Mouse (Mus musculus): ENCODE measurements around the gene Mbip. TPM values are rescaled to one million over a fixed set of nuclear protein-coding genes. Genes with fewer than 3 reads are reported as not detected.

Gene Mbip
- 43.3 and 51.3 TPM in 2 replicates for polyA plus RNA-seq (2014; fragmentation: Nextera tagmentation; extraction: Ambion mirVana)

DNA sequence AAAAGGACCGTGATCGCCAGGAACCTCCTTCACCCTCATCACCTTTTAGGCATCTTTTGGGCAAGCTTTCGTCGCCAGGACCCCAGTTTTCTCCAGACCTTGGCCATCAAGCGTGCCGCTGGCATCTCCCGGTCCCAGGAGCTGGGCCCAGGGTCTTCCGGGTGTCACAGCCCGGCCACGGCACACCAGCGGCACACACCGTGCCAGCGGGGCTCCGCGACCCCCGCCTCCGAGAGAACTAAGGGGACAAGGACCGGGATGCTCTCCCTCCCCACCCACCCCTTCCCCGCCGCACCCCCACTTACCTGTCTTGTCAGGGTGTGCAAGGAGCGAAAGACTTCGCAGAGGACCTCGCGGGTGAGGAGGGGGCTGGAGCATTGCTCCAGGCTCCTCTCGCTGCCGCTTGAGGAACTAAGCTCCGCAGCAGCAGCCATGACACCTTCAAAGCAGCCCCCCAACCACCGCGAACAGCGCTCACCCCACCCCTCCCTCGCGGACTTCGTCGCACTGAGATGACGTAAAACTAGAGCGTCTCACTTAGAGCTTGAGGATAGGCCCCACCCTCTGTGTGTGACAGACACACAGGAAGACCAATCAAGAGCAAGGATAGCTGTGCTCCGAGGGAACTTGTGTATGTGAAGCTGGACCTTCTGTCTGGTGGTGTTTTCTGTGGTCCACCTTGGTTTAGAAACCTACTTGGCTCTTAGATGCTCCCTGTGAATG is at the start of gene Mbip:
Gene Mbip, minus strand, starts transcription at position 528 of the 723 bp plus-strand sequence.
- H3K4me3 ChIP-seq (ENCODE audit: low read depth, low read length): peak within 1 kb of the TSS; percentile 76
- peak within 1 kb of the TSS; percentile 52; the same call in 1 of the 2 replicates for H3K27ac ChIP-seq (ENCODE audit: low read depth, low read length)
- peak; percentile 100 for ATAC-seq (ENCODE audit: low FRiP score)
- WGBS: under 1% methylated on average over 35 of the region's 37 CpGs
- no peaks in the 10 kb centered on the region for H3K36me3 ChIP-seq (ENCODE audit: control insufficient read depth, insufficient read depth, low read length)
- DNase-seq (ENCODE audit: low spot score): peak; percentile 100
- H3K9me3 ChIP-seq (ENCODE audit: control insufficient read depth, low read length): no peaks in the 10 kb centered on the region
- H3K4me1 ChIP-seq (replicated peaks; ENCODE audit: control insufficient read depth, insufficient read depth, low read length): no peaks in the 10 kb centered on the region; the same call in 1 of the 2 replicates
- H3K4me2 ChIP-seq (replicated peaks; ENCODE audit: low read depth, low read length): peak within 1 kb of the TSS; percentile 34
- no peaks in the 10 kb centered on the region for H3K27me3 ChIP-seq (ENCODE audit: control insufficient read depth, insufficient read depth, low read length)
- peak within 1 kb of the TSS; percentile 68 for H3K9ac ChIP-seq (ENCODE audit: low read depth, low read length)

DNA sequence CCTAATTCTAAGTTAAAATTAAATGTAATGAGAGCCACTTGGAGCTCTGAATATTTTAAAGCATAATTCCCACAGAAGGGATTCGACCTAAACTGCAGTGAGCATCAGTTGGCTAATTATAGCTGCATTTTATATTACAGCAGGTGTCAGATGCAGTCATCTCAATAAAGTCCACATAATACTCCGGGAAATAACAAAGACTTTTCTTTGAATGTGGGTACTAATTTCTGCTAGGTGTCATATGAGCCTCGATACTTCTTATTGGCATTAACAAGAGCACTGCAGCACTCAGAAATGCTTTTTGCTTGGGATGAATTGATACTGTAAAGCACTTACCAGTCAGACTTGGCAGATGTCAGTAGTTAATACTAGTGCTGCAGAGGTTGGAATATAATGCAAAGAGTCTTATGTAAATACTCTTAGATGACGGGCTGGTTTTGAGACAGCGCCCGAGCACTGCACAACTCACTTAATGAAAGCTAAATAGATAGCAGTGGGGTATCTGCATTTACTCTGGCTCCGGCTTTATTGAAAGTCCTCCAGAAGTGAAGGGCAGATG is 42.0 kb upstream of the Mbip start:
- H3K27ac ChIP-seq (ENCODE audit: low read depth, low read length): no peak overlapping the region
- DNase-seq (ENCODE audit: low spot score) (no peak), ATAC-seq (ENCODE audit: low FRiP score) (no peak)
- no peaks in the 10 kb centered on the region for H3K9me3 ChIP-seq (ENCODE audit: control insufficient read depth, low read length)
- no peaks in the 10 kb centered on the region for H3K27me3 ChIP-seq (ENCODE audit: control insufficient read depth, insufficient read depth, low read length)
- no peak overlapping the region for H3K9ac ChIP-seq (ENCODE audit: low read depth, low read length)
- H3K4me3 ChIP-seq (ENCODE audit: low read depth, low read length): no peak overlapping the region
- no peaks in the 10 kb centered on the region for H3K36me3 ChIP-seq (ENCODE audit: control insufficient read depth, insufficient read depth, low read length)
- H3K4me2 ChIP-seq (replicated peaks; ENCODE audit: low read depth, low read length): no peak overlapping the region
- peaks cover 5% of the 10 kb centered on the region; the same call in 1 of the 2 replicates for H3K4me1 ChIP-seq (replicated peaks; ENCODE audit: control insufficient read depth, insufficient read depth, low read length)
- WGBS: 62% methylated on average over 7 of the region's 7 CpGs

DNA sequence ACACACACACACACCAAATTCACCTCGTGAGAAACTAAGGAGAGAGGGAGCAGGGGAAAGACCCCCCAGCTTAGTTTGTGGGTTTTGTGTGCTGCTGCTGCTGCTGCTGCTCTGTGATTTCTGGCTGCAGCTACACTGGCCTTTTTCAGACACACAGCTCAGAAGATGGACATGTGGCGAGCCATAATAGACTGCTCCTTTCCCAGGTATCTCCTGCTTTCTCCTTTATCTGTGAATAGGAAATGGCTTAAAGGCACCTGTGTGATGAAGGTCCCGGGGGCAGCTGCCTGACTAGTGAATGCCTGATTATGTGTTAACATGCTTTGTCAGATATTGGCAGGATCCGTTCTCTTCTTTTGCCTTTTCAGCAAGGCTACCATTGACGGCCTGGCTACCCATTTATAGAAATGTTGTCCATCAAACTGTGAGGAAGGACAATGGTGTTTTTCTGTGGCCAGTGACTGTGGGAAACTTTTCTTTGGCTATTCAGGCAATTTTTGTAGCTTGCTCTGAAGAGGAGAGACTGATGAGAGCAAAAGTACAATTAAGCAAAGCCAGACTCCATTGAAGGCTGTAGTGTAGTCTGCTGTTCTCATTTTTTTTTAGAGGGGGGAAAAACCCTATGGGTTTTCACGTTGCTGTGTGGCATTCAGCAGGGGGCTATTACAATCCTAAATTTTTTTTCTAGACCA is 41.4 kb upstream of the Mbip start:
- no peaks in the 10 kb centered on the region for H3K27me3 ChIP-seq (ENCODE audit: control insufficient read depth, insufficient read depth, low read length)
- WGBS: 48% methylated on average over 5 of the region's 6 CpGs
- H3K9ac ChIP-seq (ENCODE audit: low read depth, low read length): no peak overlapping the region
- H3K4me3 ChIP-seq (ENCODE audit: low read depth, low read length): no peak overlapping the region
- ATAC-seq (ENCODE audit: low FRiP score): peak; percentile 27; the same call in 1 of the 2 replicates
- peaks cover 5% of the 10 kb centered on the region; the same call in 1 of the 2 replicates for H3K4me1 ChIP-seq (replicated peaks; ENCODE audit: control insufficient read depth, insufficient read depth, low read length)
- no peaks in the 10 kb centered on the region for H3K36me3 ChIP-seq (ENCODE audit: control insufficient read depth, insufficient read depth, low read length)
- no peak for DNase-seq (ENCODE audit: low spot score)
- no peak overlapping the region for H3K4me2 ChIP-seq (replicated peaks; ENCODE audit: low read depth, low read length)
- no peaks in the 10 kb centered on the region for H3K9me3 ChIP-seq (ENCODE audit: control insufficient read depth, low read length)
- no peak overlapping the region for H3K27ac ChIP-seq (ENCODE audit: low read depth, low read length)

DNA sequence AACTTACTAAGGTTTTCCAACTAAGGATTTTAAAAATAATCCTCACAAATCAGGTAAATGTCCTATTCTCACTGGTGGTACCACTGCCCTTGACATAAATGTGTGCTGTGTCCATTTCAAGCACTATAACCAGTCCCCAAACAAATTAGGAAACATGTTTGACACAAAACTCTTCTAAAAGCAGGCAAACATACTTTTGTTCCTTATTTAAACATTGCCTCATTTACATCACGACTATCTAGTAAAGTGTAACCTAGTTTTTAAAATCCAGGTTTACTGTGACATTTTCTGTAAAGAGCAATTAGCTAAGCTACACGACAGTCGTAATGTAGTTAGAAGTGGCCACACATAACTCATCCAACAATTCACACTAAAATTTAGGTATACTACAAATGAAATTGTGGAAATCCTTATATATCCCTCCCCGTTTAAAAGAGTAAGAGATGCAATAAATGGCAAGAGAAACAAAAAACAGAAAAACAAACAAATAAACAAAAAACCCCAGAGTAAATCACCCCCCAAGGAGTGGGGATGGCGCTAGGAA is 851 bp downstream of the Mbip start:
- peak; percentile 11 for DNase-seq (ENCODE audit: low spot score)
- no peak for ATAC-seq (ENCODE audit: low FRiP score)
- H3K9ac ChIP-seq (ENCODE audit: low read depth, low read length): peak overlapping the region; percentile 68
- no peaks in the 10 kb centered on the region; the same call in 1 of the 2 replicates for H3K4me1 ChIP-seq (replicated peaks; ENCODE audit: control insufficient read depth, insufficient read depth, low read length)
- no peak overlapping the region for H3K27ac ChIP-seq (ENCODE audit: low read depth, low read length)
- H3K4me2 ChIP-seq (replicated peaks; ENCODE audit: low read depth, low read length): peak overlapping the region; percentile 34
- no peaks in the 10 kb centered on the region for H3K9me3 ChIP-seq (ENCODE audit: control insufficient read depth, low read length)
- 7% methylated on average over 5 of the region's 5 CpGs for WGBS
- H3K4me3 ChIP-seq (ENCODE audit: low read depth, low read length): peak overlapping the region; percentile 76
- no peaks in the 10 kb centered on the region for H3K27me3 ChIP-seq (ENCODE audit: control insufficient read depth, insufficient read depth, low read length)
- H3K36me3 ChIP-seq (ENCODE audit: control insufficient read depth, insufficient read depth, low read length): no peaks in the 10 kb centered on the region

DNA sequence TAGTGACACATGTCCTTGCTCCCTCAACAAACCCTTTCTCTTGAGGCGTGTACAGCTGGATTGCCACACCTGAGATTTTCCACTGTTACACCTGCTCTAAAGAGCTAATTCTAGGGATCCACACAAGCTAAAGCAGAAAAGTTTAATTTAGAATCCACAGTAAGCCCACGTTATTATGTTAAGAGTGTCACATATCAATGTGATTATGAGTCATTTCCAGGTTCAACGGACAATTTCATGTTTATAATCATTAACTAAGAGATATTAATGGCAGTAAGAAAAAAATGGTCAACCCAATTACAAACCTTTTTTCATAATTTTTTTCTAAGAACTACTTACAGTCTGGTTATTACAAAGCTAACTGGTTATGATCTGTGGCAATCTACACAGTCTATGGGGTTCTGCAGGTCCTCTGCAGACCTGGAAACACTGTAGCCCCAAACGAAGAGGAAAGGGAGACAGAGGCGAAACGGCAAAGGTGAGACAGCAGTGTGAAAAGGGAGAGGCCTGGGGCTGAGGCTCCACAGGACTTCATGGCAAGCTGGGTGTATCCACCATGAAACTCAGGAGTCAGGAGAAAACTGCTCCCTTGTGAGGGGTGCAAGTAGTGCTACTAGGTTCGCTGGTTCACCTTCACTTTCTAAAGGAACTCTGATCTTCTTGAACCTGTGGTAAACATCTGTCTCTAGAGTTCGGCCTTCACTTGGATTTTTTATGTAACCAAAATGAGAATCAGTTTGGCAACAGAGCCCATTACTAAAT is 6.2 kb downstream of the Mbip start:
- Histone ChIP-seq H3K4me2 (replicated peaks; ENCODE audit: low read depth, low read length) (no peak overlapping the region), H3K4me3 (ENCODE audit: low read depth, low read length) (no peak overlapping the region), H3K36me3 (ENCODE audit: control insufficient read depth, insufficient read depth, low read length) (peaks cover 6% of the 10 kb centered on the region; the same call in 1 of the 2 replicates), H3K9me3 (ENCODE audit: control insufficient read depth, low read length) (no peaks in the 10 kb centered on the region), H3K27me3 (ENCODE audit: control insufficient read depth, insufficient read depth, low read length) (no peaks in the 10 kb centered on the region), H3K27ac (ENCODE audit: low read depth, low read length) (no peak overlapping the region), H3K9ac (ENCODE audit: low read depth, low read length) (no peak overlapping the region), H3K4me1 (replicated peaks; ENCODE audit: control insufficient read depth, insufficient read depth, low read length) (no peaks in the 10 kb centered on the region)
- no peak for DNase-seq (ENCODE audit: low spot score)
- 79% methylated on average over 8 of the region's 8 CpGs for WGBS
- no peak for ATAC-seq (ENCODE audit: low FRiP score)

DNA sequence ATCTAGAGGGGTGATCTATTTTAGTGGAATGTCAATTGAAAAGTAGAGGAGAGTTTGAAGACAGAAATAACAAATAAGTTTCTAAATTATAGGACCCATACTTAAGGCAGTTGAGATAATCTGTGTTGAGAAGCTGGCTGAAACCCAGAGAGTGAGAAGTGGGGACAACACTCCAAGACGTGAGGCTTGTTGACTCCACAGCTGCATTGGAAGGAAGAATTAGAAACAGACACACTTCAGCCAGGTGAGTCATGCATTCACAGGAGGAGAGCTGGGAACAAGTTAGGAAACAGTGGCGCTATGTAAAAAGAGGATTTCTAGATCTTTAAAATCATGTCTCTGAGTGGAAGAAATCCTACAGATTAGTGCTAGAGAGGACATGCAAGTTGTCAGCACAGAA is 12.2 kb downstream of the Mbip start:
- Histone ChIP-seq H3K9ac (ENCODE audit: low read depth, low read length) (no peak overlapping the region), H3K36me3 (ENCODE audit: control insufficient read depth, insufficient read depth, low read length) (peaks cover 6% of the 10 kb centered on the region; the same call in 1 of the 2 replicates), H3K4me1 (replicated peaks; ENCODE audit: control insufficient read depth, insufficient read depth, low read length) (no peaks in the 10 kb centered on the region), H3K4me3 (ENCODE audit: low read depth, low read length) (no peak overlapping the region), H3K27me3 (ENCODE audit: control insufficient read depth, insufficient read depth, low read length) (no peaks in the 10 kb centered on the region), H3K9me3 (ENCODE audit: control insufficient read depth, low read length) (no peaks in the 10 kb centered on the region), H3K4me2 (replicated peaks; ENCODE audit: low read depth, low read length) (no peak overlapping the region), H3K27ac (ENCODE audit: low read depth, low read length) (no peak overlapping the region)
- ATAC-seq (ENCODE audit: low FRiP score) (no peak), DNase-seq (ENCODE audit: low spot score) (no peak)
- WGBS: 85% methylated on average over 2 of the region's 2 CpGs

DNA sequence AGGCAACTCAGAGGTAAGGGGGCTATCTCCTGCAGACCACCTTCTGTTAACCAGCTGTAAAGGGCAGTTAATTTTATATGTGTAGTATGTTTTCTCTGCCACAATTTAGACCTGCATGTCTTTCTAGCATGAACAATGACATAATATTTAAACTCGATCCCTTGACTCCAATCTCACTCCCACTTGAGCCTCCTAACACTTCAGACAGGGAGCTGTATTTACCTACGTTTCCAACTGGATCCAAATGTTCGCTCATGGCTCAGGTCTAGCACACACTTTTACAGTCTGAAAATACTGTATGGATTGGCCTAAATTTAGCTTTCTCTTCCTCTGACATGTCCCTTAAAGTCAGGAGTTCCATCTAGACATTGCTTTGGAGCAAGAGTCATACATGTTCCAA is 13.2 kb downstream of the Mbip start:
- ATAC-seq (ENCODE audit: low FRiP score): no peak
- Histone ChIP-seq H3K9me3 (ENCODE audit: control insufficient read depth, low read length) (no peaks in the 10 kb centered on the region), H3K4me1 (replicated peaks; ENCODE audit: control insufficient read depth, insufficient read depth, low read length) (no peaks in the 10 kb centered on the region), H3K36me3 (ENCODE audit: control insufficient read depth, insufficient read depth, low read length) (peaks cover 6% of the 10 kb centered on the region; the same call in 1 of the 2 replicates), H3K4me3 (ENCODE audit: low read depth, low read length) (no peak overlapping the region), H3K4me2 (replicated peaks; ENCODE audit: low read depth, low read length) (no peak overlapping the region), H3K27ac (ENCODE audit: low read depth, low read length) (no peak overlapping the region), H3K27me3 (ENCODE audit: control insufficient read depth, insufficient read depth, low read length) (no peaks in the 10 kb centered on the region), H3K9ac (ENCODE audit: low read depth, low read length) (no peak overlapping the region)
- no peak for DNase-seq (ENCODE audit: low spot score)
- WGBS: 92% methylated on average over 3 of the region's 3 CpGs

DNA sequence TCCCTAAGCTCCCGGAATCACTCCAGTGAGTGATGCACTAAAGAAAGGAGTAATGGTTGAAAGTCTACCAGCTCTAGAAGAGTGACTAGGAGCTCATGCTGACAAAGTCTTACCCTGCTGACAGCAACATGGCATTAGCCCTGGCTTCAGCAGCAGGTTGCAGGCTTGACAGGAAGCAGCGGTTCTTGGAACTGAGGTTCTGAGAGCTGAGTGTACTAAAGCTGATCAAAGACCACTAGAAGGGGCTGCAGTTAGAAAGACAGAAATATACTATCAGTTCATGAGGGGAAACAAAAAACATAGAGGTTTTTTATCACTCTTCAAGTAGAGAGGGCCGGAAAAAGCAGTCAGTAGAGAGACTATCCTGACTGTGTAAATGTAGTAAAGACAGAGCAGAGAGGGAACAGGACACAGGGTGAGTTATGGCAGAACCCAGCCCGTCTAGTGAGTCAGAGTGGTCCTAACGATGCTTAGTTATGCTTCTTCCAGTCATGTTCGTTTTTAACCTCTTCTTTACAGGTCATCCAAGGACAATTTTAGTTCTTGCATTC is 18.2 kb downstream of the Mbip start:
- no peaks in the 10 kb centered on the region for H3K36me3 ChIP-seq (ENCODE audit: control insufficient read depth, insufficient read depth, low read length)
- no peaks in the 10 kb centered on the region for H3K9me3 ChIP-seq (ENCODE audit: control insufficient read depth, low read length)
- H3K27ac ChIP-seq (ENCODE audit: low read depth, low read length): no peak overlapping the region
- no peak overlapping the region for H3K4me3 ChIP-seq (ENCODE audit: low read depth, low read length)
- no peak overlapping the region for H3K4me2 ChIP-seq (replicated peaks; ENCODE audit: low read depth, low read length)
- DNase-seq (ENCODE audit: low spot score): no peak
- ATAC-seq (ENCODE audit: low FRiP score): no peak
- 94% methylated on average over 6 of the region's 6 CpGs for WGBS
- H3K27me3 ChIP-seq (ENCODE audit: control insufficient read depth, insufficient read depth, low read length): no peaks in the 10 kb centered on the region
- H3K4me1 ChIP-seq (replicated peaks; ENCODE audit: control insufficient read depth, insufficient read depth, low read length): no peaks in the 10 kb centered on the region
- no peak overlapping the region for H3K9ac ChIP-seq (ENCODE audit: low read depth, low read length)

Data from hindbrain, embryonic 11.5 days (tissue).